In genomic region chr5:74931765-74932164, GRCm38 (mm10) we compare ENCODE assay signal across 17 mouse cellular contexts.
DNase-seq lines count a peak whose midpoint lies in the region; ATAC-seq and TF ChIP-seq lines count a peak whose summit lies in the region.
"Had no signal": no experiment of that assay in that cellular context is flagged by ENCODE, and none has a peak within 500 bp of the region (broad histone marks: within the 10 kb centered on the region; RNA-seq: fewer than 3 reads in every experiment).

No protein-coding gene starts in this region.

- peak; percentile 75 for DNase-seq in heart, adult 11 months
- no peak for DNase-seq in heart, postnatal 25 days (ENCODE audit: low spot score)
- no peak for DNase-seq in heart, adult 9 months (ENCODE audit: low spot score in 2 of 2)
- DNase-seq in lung, adult 2 months = no peak
- no peak for DNase-seq in gastrocnemius, adult 18-20 months (ENCODE audit: low spot score)
- DNase-seq: adrenal gland, adult 2 months; cerebellum, adult 9-10 months; kidney, adult 8-10 months; liver, embryonic 13.5 days; lung, postnatal 36 days had no signal

- peaks cover 2% of the 10 kb centered on the region; the same call in 1 of the 2 replicates for H3K4me1 ChIP-seq in heart, embryonic 16.5 days (ENCODE audit: control insufficient read depth, insufficient read depth, low read length)
- H3K4me1 ChIP-seq in lung, embryonic 15.5 days = peaks cover 5% of the 10 kb centered on the region
- no peaks in the 10 kb centered on the region for H3K4me1 ChIP-seq in lung, adult 2 months (ENCODE audit: control insufficient read depth, insufficient read depth, low read length)
- H3K4me1 ChIP-seq in limb, embryonic 12.5 days (replicated peaks) = peaks cover 17% of the 10 kb centered on the region
- H3K4me1 ChIP-seq: forebrain, embryonic 12.5 days; hindbrain, embryonic 15.5 days; liver, embryonic 13.5 days had no signal

- H3K9ac ChIP-seq in heart, embryonic 16.5 days (ENCODE audit: low read length) = peak overlapping the region; percentile 12; the same call in 1 of the 2 replicates
- no peak overlapping the region for H3K9ac ChIP-seq in lung, embryonic 15.5 days
- no peak overlapping the region for H3K9ac ChIP-seq in limb, embryonic 12.5 days (replicated peaks)
- H3K9ac ChIP-seq: forebrain, embryonic 12.5 days; hindbrain, embryonic 15.5 days; liver, embryonic 13.5 days; neural tube, embryonic 15.5 days had no signal

- intact Hi-C loops in heart, postnatal 25 days (cut with DNase I) = no loop called here

- 28% methylated on average over 12 of the region's 12 CpGs for WGBS in heart, embryonic 16.5 days
- WGBS in lung, embryonic 15.5 days = 21% methylated on average over 12 of the region's 12 CpGs
- WGBS in lung, adult 2 months = 46% methylated on average over 12 of the region's 12 CpGs
- 36% methylated on average over 12 of the region's 12 CpGs for WGBS in limb, embryonic 12.5 days

- no peaks in the 10 kb centered on the region for H3K36me3 ChIP-seq in heart, embryonic 16.5 days (ENCODE audit: control insufficient read depth, insufficient read depth)
- H3K36me3 ChIP-seq in lung, embryonic 15.5 days = no peaks in the 10 kb centered on the region
- no peaks in the 10 kb centered on the region for H3K36me3 ChIP-seq in limb, embryonic 12.5 days
- H3K36me3 ChIP-seq: forebrain, embryonic 12.5 days; hindbrain, embryonic 15.5 days; liver, embryonic 13.5 days; neural tube, embryonic 15.5 days had no signal

- H3K27ac ChIP-seq in heart, embryonic 16.5 days (ENCODE audit: low read length) = peak overlapping the region; percentile 65
- H3K27ac ChIP-seq in lung, embryonic 15.5 days = no peak overlapping the region
- peak overlapping the region; percentile 75 for H3K27ac ChIP-seq in limb, embryonic 12.5 days
- H3K27ac ChIP-seq: forebrain, embryonic 12.5 days; hindbrain, embryonic 15.5 days; liver, embryonic 13.5 days; neural tube, embryonic 15.5 days had no signal

- peak overlapping the region; percentile 56 for H3K4me2 ChIP-seq in heart, embryonic 16.5 days (ENCODE audit: low read depth, low read length)
- H3K4me2 ChIP-seq in lung, embryonic 15.5 days = peak overlapping the region; percentile 36
- peak overlapping the region; percentile 37 for H3K4me2 ChIP-seq in limb, embryonic 12.5 days
- H3K4me2 ChIP-seq: forebrain, embryonic 12.5 days; hindbrain, embryonic 15.5 days; liver, embryonic 13.5 days; neural tube, embryonic 15.5 days had no signal

- ATAC-seq in heart, embryonic 16.5 days (replicated peaks; ENCODE audit: extremely low read depth, insufficient read depth, low FRiP score) = peak; percentile 58
- ATAC-seq in lung, embryonic 15.5 days (ENCODE audit: borderline replicate concordance, extremely low read depth, low FRiP score, low TSS enrichment) = no peak
- no peak for ATAC-seq in limb, embryonic 12.5 days (ENCODE audit: insufficient number of reproducible peaks, insufficient read depth, low FRiP score, low TSS enrichment, low read depth)
- ATAC-seq: midbrain, embryonic 16.5 days had no signal

- no peaks in the 10 kb centered on the region for H3K9me3 ChIP-seq in heart, embryonic 16.5 days (replicated peaks; ENCODE audit: control insufficient read depth, low read length)
- no peaks in the 10 kb centered on the region for H3K9me3 ChIP-seq in lung, embryonic 15.5 days
- H3K9me3 ChIP-seq in limb, embryonic 12.5 days = no peaks in the 10 kb centered on the region
- H3K9me3 ChIP-seq: forebrain, embryonic 12.5 days; hindbrain, embryonic 15.5 days; liver, embryonic 13.5 days; neural tube, embryonic 15.5 days had no signal

- TF ChIP-seq CTCF in lung, adult 2 months (IDR thresholded peaks at IDR 0.05; ENCODE audit: insufficient read depth, low read length) = no peak

- no peaks in the 10 kb centered on the region for H3K27me3 ChIP-seq in heart, embryonic 16.5 days (ENCODE audit: control insufficient read depth, insufficient read depth, low read length)
- no peaks in the 10 kb centered on the region for H3K27me3 ChIP-seq in lung, embryonic 15.5 days
- H3K27me3 ChIP-seq in limb, embryonic 12.5 days = no peaks in the 10 kb centered on the region
- H3K27me3 ChIP-seq: forebrain, embryonic 12.5 days; hindbrain, embryonic 15.5 days; liver, embryonic 13.5 days; neural tube, embryonic 15.5 days had no signal

- no peak for TF ChIP-seq POLR2A in lung, adult 2 months (IDR thresholded peaks at IDR 0.05; ENCODE audit: borderline replicate concordance, extremely low read depth, low read depth, low read length)

- peak overlapping the region; percentile 26 for H3K4me3 ChIP-seq in heart, embryonic 16.5 days (ENCODE audit: low read length)
- H3K4me3 ChIP-seq in lung, embryonic 15.5 days = no peak overlapping the region; the same call in 1 of the 2 replicates
- no peak overlapping the region for H3K4me3 ChIP-seq in lung, adult 2 months (replicated peaks; ENCODE audit: extremely low read depth, low read depth, low read length)
- H3K4me3 ChIP-seq in limb, embryonic 12.5 days (replicated peaks) = no peak overlapping the region; the same call in 1 of the 2 replicates
- H3K4me3 ChIP-seq: forebrain, embryonic 12.5 days; hindbrain, embryonic 15.5 days; liver, embryonic 13.5 days; neural tube, embryonic 15.5 days had no signal
